Mouse (Mus musculus) left cerebral cortex, adult 2 months (tissue): ENCODE measurements around the gene Tex9. TPM values are rescaled to one million over a fixed set of nuclear protein-coding genes. Genes with fewer than 3 reads are reported as not detected.
"Not testable (repeated sequence)": the region's sequence is repeated elsewhere in the genome, so short reads cannot be mapped to it uniquely, and the experiment has no call there.

Experiments used
- DNase-seq, 2 experiments: peaks; one replicate each; pipeline ENCODE4 v3.0.0; 2021 to 2022; ENCODE audit warnings: low spot score in 2 of 2, mixed read lengths in 1 of 2; ENCODE audit errors: extremely low spot score in 1 of 2
- H3K27ac ChIP-seq: fragments of 200-600 bp; 2 replicates; pipeline ENCODE4 v1.8.1; 2022
- H3K4me3 ChIP-seq: fragments of 200-600 bp; 2 replicates; pipeline ENCODE4 v1.8.1; 2022
- CTCF ChIP-seq: fragments of 200-600 bp; IDR thresholded peaks from 2 replicates; pipeline ENCODE4 v1.8.1; 2022; ENCODE audit warnings: antibody characterized with exemption, mild to moderate bottlenecking, moderate library complexity
- intact Hi-C: fragments of 180-260 bp; cut with DNase I; formaldehyde crosslinking; loops from one replicate; pipeline ENCODE4 v1.15.1; 2025
- microRNA-seq, 2 experiments: library from miRNA; unstranded; fragments of <30 nt; microRNA quantifications; one replicate each; pipeline ENCODE4 v1.2.0; 2021
- total RNA-seq, 2 experiments: library from RNA; stranded (reverse); gene quantifications; 2 replicates each; pipeline ENCODE4 v1.2.3; 2021

The Tex9 gene
- total RNA-seq, 2 experiments from 2014 or later: 11.2 to 12.8 TPM

DNA sequence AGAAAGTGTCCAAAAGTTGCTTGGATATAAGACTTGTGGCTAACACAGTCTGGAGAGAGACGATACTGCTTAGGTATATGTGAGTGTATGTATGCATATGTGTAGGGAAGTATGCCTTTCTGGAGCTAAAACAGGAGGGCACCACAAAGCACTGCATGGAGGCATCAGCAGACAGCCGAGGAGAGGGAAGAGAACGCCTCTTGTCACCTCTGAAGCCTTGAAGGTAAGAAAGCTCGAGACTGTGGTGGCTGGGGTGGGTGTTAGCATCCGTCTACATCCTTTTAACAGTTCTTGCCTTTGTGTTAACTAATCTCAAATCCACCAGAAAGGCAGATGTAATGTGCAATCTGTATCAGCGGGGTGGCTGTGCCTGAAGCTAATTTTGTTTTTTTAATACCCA is 88.6 kb downstream of the Tex9 start:
- TF ChIP-seq CTCF: no peak
- no peak for DNase-seq
- no peak overlapping the region for H3K4me3 ChIP-seq
- intact Hi-C loops: no loop called here
- no peak overlapping the region for H3K27ac ChIP-seq

DNA sequence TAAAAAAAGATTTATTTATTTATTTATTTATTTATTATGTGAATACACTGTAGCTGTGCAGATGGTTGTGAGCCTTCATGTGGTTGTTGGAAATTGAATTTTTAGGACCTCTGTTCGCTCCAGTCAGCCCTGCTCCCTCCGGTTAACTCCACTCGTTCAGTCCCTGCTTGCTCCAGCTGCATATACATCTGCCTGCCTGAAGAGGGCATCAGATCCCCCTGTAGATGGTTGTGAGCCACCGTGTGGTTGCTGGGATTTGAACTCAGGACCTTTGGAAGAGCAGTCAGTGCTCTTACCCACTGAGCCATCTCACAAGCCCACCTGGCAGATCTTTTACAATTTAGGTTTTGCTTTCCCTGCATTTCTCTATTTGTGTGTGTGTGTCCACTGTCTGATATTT is 90.2 kb downstream of the Tex9 start:
- H3K4me3 ChIP-seq, intact Hi-C loops, DNase-seq, H3K27ac ChIP-seq: not testable (repeated sequence)

Small RNAs within 50 kb of the gene (microRNA-seq; reads per million reads assigned to microRNA genes)
- 0 reads per million in 2 experiments for gene Gm28010

Other genes with a start within 250 kb of the Tex9 start
- 10 to 100 TPM; 49.0 to 61.4 TPM for gene Zfp280d, start 217.4 kb downstream of the Tex9 start, total RNA-seq
- 1 to 10 TPM in 1 of 2 experiments, under 1 TPM in 1; 0.59 to 1.1 TPM for gene Mns1, start 54.2 kb downstream of the Tex9 start, total RNA-seq
- 10 to 100 TPM; 29.3 to 32.5 TPM for gene Rfx7, start 40.0 kb upstream of the Tex9 start, total RNA-seq
- gene Nedd4, start 170.1 kb upstream of the Tex9 start, total RNA-seq: 100 to 1,000 TPM; 268 to 283 TPM